Mouse (Mus musculus) small intestine, adult 2 months (tissue): ENCODE measurements around the gene Iqschfp.

ENCODE experiments used
- CTCF ChIP-seq: fragments of 200-500 bp; IDR thresholded peaks from 2 replicates; pipeline ENCODE4 v1.5.1; 2012; ENCODE audit warnings: low read depth, mild to moderate bottlenecking, control low read depth, inconsistent platforms, low read length, moderate library complexity, mixed read lengths; ENCODE audit not compliant: insufficient replicate concordance, insufficient read length; ENCODE audit errors: extremely low read depth
- POLR2A ChIP-seq: fragments of 200-500 bp; IDR thresholded peaks from 2 replicates; pipeline ENCODE4 v1.6.1; 2012; ENCODE audit warnings: low read depth, mild to moderate bottlenecking, control low read depth, inconsistent platforms, low read length, moderate library complexity

DNA sequence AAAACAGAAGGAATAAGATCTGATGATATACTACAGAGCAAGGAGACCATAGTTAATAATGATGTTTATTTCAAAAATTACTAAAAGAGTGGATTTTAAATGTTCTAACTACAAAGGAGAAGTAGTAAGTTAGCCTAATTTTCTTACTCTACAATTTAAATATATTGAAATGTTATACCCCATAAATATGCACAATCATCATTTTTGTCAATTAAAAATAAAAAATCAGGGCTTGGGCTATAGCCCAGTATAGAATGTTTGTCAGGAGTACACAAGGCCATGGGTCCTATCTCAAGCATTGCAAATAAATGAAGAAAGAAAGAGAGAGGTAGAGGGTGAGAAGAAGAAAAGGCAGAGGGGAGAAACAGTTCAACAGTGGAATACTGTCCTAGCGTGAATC lies 559.6 kb downstream of the Iqschfp start:
- TF ChIP-seq CTCF, result no peak
- TF ChIP-seq POLR2A, result no peak
